Mouse (Mus musculus) neural tube, embryonic 11.5 days (tissue): ENCODE results near the gene Rfx8. TPM values are rescaled to one million over a fixed set of nuclear protein-coding genes. Genes with fewer than 3 reads are reported as not detected.

Source experiments
- ATAC-seq: fragments of 200-750 bp; cut with Nextera tagmentation; 2 replicates; pipeline ENCODE4 v1.8.0; 2017; ENCODE audit warnings: moderate number of reproducible peaks, mild to moderate bottlenecking, moderate TSS enrichment, moderate library complexity; ENCODE audit not compliant: insufficient read depth, low FRiP score, low TSS enrichment
- DNase-seq: peaks from one replicate; pipeline ENCODE4 v3.0.0-alpha.2; 2015; ENCODE audit warnings: low spot score
- H3K27ac ChIP-seq: fragments of 300-500 bp; sonication (generic); 2 replicates; pipeline ENCODE4 v1.5.1; 2014; ENCODE audit warnings: low read depth, mild to moderate bottlenecking, low read length
- H3K27me3 ChIP-seq: fragments of 300-500 bp; sonication (generic); 2 replicates; pipeline ENCODE4 v1.6.1; 2014; ENCODE audit warnings: mild to moderate bottlenecking, low read length, mixed read lengths; ENCODE audit not compliant: control insufficient read depth, insufficient read depth
- H3K36me3 ChIP-seq: fragments of 300-500 bp; sonication (generic); 2 replicates; pipeline ENCODE4 v1.6.1; 2014; ENCODE audit warnings: mild to moderate bottlenecking, low read length, moderate library complexity, mixed read lengths; ENCODE audit not compliant: control insufficient read depth, insufficient read depth
- H3K4me1 ChIP-seq: fragments of 300-500 bp; sonication (generic); 2 replicates; pipeline ENCODE4 v1.6.1; 2014; ENCODE audit warnings: low read length, mixed read lengths; ENCODE audit not compliant: control insufficient read depth, insufficient read depth
- H3K4me2 ChIP-seq: fragments of 300-500 bp; sonication (generic); 2 replicates; pipeline ENCODE4 v1.6.1; 2014; ENCODE audit warnings: low read depth, mild to moderate bottlenecking, moderate library complexity
- H3K4me3 ChIP-seq: fragments of 300-500 bp; sonication (generic); 2 replicates; pipeline ENCODE4 v1.5.1; 2014; ENCODE audit warnings: low read depth, low read length
- H3K9ac ChIP-seq: fragments of 300-500 bp; sonication (generic); 2 replicates; pipeline ENCODE4 v1.6.1; 2014; ENCODE audit warnings: mild to moderate bottlenecking, low read length
- H3K9me3 ChIP-seq: fragments of 300-500 bp; sonication (generic); 2 replicates; pipeline ENCODE4 v1.6.1; 2016; ENCODE audit warnings: low read length; ENCODE audit not compliant: control insufficient read depth
- WGBS: fragments of 180-500 bp; shearing (Covaris S2); extraction: QIAGEN DNeasy Blood & Tissue Kit; methylation state at CpG from one replicate; pipeline ENCODE4 v1.1.7; 2014; 5-methylcytosine and 5-hydroxymethylcytosine counted together
- polyA plus RNA-seq: library from polyadenylated mRNA; unstranded; fragments of >200 nt; fragmentation: Nextera tagmentation; extraction: Ambion mirVana; gene quantifications from 2 replicates; pipeline ENCODE4 v1.2.1, GENCODE M21; 2014

Rfx8 gene
- polyA plus RNA-seq, 1 experiment from 2014 or later, result 0.15 TPM

DNA sequence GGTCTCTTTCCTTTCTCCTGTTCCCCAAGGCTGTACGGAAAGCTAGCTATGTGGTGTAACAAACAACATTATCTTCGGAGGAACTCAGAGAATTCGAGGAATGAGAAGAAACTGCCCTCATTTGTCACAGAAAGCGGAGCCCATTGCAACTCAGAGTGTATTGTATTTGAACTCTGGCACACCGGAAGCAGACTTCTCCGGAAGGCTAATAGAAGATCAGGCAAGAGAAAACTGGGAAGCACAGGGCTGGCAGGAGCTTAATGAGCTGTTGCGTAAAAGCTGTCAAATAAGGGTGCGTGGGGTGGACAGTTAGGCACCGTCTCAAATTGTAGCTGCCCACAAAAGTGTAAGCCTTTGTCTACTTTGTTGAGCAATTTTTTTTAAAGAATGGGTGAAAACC, 10.7 kb upstream of the Rfx8 start:
- Histone ChIP-seq H3K27me3 (no peaks in the 10 kb centered on the region), H3K9me3 (no peaks in the 10 kb centered on the region), H3K4me3 (no peak overlapping the region), H3K9ac (no peak overlapping the region), H3K36me3 (no peaks in the 10 kb centered on the region), H3K4me2 (no peak overlapping the region), H3K27ac (no peak overlapping the region), H3K4me1 (peaks cover 7% of the 10 kb centered on the region; the same call in 1 of the 2 replicates)
- ATAC-seq (no peak), DNase-seq (no peak)
- WGBS, result 49% methylated on average over 9 of the region's 9 CpGs

- Histone ChIP-seq H3K4me1 (peaks cover 5% of the 10 kb centered on the region; the same call in 1 of the 2 replicates), H3K9me3 (no peaks in the 10 kb centered on the region), H3K4me2 (no peak overlapping the region), H3K36me3 (no peaks in the 10 kb centered on the region), H3K27me3 (no peaks in the 10 kb centered on the region), H3K9ac (no peak overlapping the region), H3K27ac (no peak overlapping the region), H3K4me3 (no peak overlapping the region)
- ATAC-seq, result no peak
- 59% methylated on average over 5 of the region's 5 CpGs for WGBS
- no peak for DNase-seq
Measured at GRCm38 (mm10) chr1:39730868-39731267, 10.1 kb upstream of the Rfx8 start.

DNA sequence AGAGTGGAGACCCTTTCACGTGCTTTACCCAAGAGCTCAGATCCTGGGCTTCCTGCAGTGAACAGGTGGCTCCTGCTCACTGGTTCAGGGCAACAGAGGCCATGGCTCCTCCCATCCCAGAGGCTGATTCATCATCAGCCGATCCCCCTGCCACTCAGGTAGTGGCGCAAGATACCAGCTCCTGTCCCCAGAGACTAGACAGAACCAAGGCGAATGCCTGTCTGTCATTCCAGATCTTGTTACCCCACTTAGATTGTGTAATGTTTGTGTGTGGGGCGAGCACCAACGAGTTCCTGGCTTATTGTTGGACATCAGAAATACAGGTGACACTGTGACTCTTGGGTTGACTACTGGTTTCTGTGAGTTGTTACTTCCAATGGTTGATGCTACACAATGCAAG, 9.1 kb upstream of the Rfx8 start:
- ATAC-seq, result no peak
- no peak overlapping the region for H3K4me2 ChIP-seq

GRCm38 (mm10) chr1:39721351-39721726, 542 bp upstream of the Rfx8 start:
- Histone ChIP-seq H3K9me3 (no peaks in the 10 kb centered on the region), H3K9ac (peak overlapping the region; percentile 82), H3K4me3 (peak overlapping the region; percentile 48), H3K27me3 (no peaks in the 10 kb centered on the region), H3K27ac (no peak overlapping the region), H3K4me1 (no peaks in the 10 kb centered on the region), H3K36me3 (no peaks in the 10 kb centered on the region), H3K4me2 (peak overlapping the region; percentile 81)
- no peak for DNase-seq
- WGBS, result 20% methylated on average over 9 of the region's 9 CpGs
- no peak for ATAC-seq

More for the DNA sequence above, 9.1 kb upstream of the Rfx8 start:
- DNase-seq, result no peak
- Histone ChIP-seq H3K4me1 (no peaks in the 10 kb centered on the region), H3K27me3 (no peaks in the 10 kb centered on the region), H3K4me3 (no peak overlapping the region), H3K27ac (no peak overlapping the region), H3K9ac (no peak overlapping the region), H3K36me3 (no peaks in the 10 kb centered on the region), H3K9me3 (no peaks in the 10 kb centered on the region)
- 88% methylated on average over 6 of the region's 6 CpGs for WGBS

- H3K9ac ChIP-seq, result peak overlapping the region; percentile 82
- H3K4me3 ChIP-seq, result peak overlapping the region; percentile 48; the same call in 1 of the 2 replicates
Measured at GRCm38 (mm10) chr1:39720186-39720585, 611 bp downstream of the Rfx8 start.

DNA sequence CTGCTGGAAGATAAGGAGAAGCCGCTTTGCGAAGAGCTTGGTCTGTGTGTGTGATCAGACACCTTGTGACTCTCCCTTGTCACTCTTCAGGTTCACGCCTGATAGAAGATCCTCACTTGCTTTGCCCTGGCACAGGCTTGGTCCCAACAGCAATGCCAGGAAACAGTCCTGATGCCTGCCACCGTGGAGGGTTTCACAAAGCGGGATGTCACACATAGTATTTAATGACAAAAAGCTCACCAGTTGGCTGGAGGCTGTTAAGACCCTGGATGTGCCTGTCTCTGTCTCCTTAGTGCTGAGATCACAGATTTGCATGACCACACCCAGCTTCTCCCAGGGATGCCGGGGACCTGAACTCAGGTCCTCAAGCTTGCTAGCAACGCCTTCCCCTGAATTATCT, 5.2 kb downstream of the Rfx8 start:
- no peak overlapping the region for H3K4me2 ChIP-seq
- H3K27ac ChIP-seq, result no peak overlapping the region
- no peaks in the 10 kb centered on the region for H3K36me3 ChIP-seq
- H3K27me3 ChIP-seq, result no peaks in the 10 kb centered on the region
- no peaks in the 10 kb centered on the region for H3K9me3 ChIP-seq
- whole genome bisulfite sequencing, result 89% methylated on average over 7 of the region's 7 CpGs
- ATAC-seq, result no peak
- no peaks in the 10 kb centered on the region for H3K4me1 ChIP-seq
- no peak overlapping the region for H3K9ac ChIP-seq
- no peak overlapping the region for H3K4me3 ChIP-seq
- no peak for DNase-seq

More at GRCm38 (mm10) chr1:39720186-39720585, 611 bp downstream of the Rfx8 start:
- ATAC-seq (no peak), DNase-seq (no peak)
- H3K4me1 ChIP-seq, result no peaks in the 10 kb centered on the region
- H3K4me2 ChIP-seq, result peak overlapping the region; percentile 81
- 41% methylated on average over 2 of the region's 2 CpGs for WGBS
- no peaks in the 10 kb centered on the region for H3K9me3 ChIP-seq
- H3K27ac ChIP-seq, result no peak overlapping the region
- no peaks in the 10 kb centered on the region for H3K27me3 ChIP-seq
- H3K36me3 ChIP-seq, result no peaks in the 10 kb centered on the region

DNA sequence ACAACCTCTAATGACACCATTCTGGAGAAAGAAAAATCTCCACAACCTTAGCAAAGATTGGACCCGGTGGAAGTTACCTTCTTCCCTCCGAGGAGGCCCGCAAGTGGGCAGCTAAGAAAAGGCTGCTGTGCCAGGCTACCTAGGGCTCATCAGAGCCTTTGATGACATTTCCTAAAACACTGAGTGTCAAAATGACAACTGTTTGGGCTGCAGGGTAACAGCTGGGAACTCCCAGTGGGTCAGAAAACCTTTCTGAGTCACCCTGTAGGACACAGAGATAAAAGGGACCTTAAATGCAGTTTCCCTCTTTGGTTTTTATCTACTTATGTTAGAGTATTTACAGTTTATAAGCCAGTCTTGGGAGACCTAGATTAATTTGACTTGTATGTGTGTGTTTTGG, 6.1 kb downstream of the Rfx8 start:
- no peaks in the 10 kb centered on the region for H3K27me3 ChIP-seq
- H3K9me3 ChIP-seq, result no peaks in the 10 kb centered on the region
- H3K36me3 ChIP-seq, result no peaks in the 10 kb centered on the region
- no peaks in the 10 kb centered on the region for H3K4me1 ChIP-seq
- H3K4me2 ChIP-seq, result no peak overlapping the region
- no peak overlapping the region for H3K9ac ChIP-seq
- no peak overlapping the region for H3K4me3 ChIP-seq
- DNase-seq (no peak), ATAC-seq (no peak)
- no peak overlapping the region for H3K27ac ChIP-seq
- WGBS, result 89% methylated on average over 3 of the region's 3 CpGs

DNA sequence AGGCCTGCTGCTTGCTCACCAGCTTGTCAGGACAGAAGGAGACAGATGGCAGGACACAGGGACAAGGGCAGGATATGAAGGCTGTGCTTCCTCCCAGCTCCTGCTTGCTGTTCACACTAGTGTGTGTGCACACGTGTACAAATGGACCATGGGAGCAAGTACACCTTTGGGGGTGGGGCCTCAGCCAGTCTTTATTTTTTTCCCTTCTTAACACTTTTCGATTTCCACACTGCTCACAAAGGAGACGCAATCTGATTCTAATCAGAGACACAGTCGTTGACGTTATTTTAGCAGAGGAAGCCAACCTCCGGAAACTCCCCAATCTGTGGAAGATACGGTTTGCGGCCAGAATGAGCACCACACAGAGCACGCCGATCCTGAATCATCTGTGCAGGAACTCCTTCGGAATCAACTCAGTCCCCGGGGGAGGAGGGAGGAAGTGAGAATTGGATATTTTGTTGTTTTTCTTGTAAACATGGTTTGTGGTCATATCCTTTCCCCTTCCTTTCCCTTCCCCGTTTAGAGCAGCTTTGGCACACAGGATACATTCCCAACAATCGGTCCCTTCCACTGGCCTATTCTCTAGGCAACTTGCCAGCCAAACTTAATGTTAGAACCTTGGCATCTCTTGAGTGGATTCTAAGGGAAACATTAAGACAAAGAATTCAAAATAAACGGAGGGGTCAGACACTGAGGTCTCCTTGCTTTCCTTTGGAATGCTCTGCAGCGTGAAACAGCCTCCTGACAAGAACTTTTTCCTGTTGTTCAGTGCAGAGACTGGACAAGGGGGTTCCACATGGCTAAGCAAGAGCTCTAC, 6.7 kb downstream of the Rfx8 start:
- Histone ChIP-seq H3K9me3 (no peaks in the 10 kb centered on the region), H3K4me3 (no peak overlapping the region), H3K27ac (no peak overlapping the region), H3K27me3 (no peaks in the 10 kb centered on the region), H3K4me1 (no peaks in the 10 kb centered on the region), H3K36me3 (no peaks in the 10 kb centered on the region), H3K9ac (no peak overlapping the region), H3K4me2 (no peak overlapping the region)
- 68% methylated on average over 16 of the region's 16 CpGs for WGBS
- no peak for ATAC-seq
- no peak for DNase-seq

DNA sequence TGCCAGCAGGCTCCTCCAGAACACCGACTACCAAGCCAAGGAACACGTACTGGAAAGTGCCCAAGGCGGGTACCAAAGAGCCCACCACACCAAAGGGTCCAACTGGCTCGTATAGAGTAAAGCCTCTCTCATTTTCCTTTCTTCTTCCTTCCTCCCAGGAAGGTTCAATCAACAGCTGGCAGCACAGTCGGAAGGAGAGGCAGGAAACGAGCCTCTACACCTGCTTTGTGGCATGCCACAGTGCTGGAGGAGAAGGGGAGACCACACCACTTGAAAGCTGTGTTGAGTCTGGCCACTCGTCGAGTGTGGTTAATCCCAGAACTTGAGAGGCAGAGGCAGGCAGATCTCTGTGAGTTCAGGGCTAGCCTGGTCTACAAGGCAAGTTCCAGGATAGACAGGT, 7.5 kb downstream of the Rfx8 start:
- no peaks in the 10 kb centered on the region for H3K4me1 ChIP-seq
- no peak for ATAC-seq
- no peaks in the 10 kb centered on the region for H3K9me3 ChIP-seq
- H3K27me3 ChIP-seq, result no peaks in the 10 kb centered on the region
- 89% methylated on average over 8 of the region's 8 CpGs for WGBS
- no peak overlapping the region for H3K4me2 ChIP-seq
- no peaks in the 10 kb centered on the region for H3K36me3 ChIP-seq
- H3K27ac ChIP-seq, result no peak overlapping the region
- H3K4me3 ChIP-seq, result no peak overlapping the region
- DNase-seq, result no peak
- no peak overlapping the region for H3K9ac ChIP-seq
